Mouse (Mus musculus): ENCODE measurements around the gene Kcnj12.

Kcnj12 gene

GRCm38 (mm10) chr11:61022550-61023391, at the start of gene Kcnj12:
TSS of gene Kcnj12 (plus strand) at chr11:61022564.
- DNase-seq = no peak

- no peak for DNase-seq
These were observed 47.3 kb upstream of the Kcnj12 start for GRCm38 (mm10) chr11:60975097-60975496.

- DNase-seq = no peak
These were observed 46.1 kb upstream of the Kcnj12 start for GRCm38 (mm10) chr11:60976234-60976633.

GRCm38 (mm10) chr11:60976742-60977141, 45.6 kb upstream of the Kcnj12 start:
- DNase-seq = peak; percentile 71

- no peak for DNase-seq
These were observed 45.2 kb upstream of the Kcnj12 start for GRCm38 (mm10) chr11:60977153-60977552.

GRCm38 (mm10) chr11:60978658-60979057, 43.7 kb upstream of the Kcnj12 start:
- no peak for DNase-seq

- DNase-seq = no peak
These were observed 42.6 kb upstream of the Kcnj12 start for GRCm38 (mm10) chr11:60979788-60980187.

- no peak for DNase-seq
These were observed 40.5 kb upstream of the Kcnj12 start for GRCm38 (mm10) chr11:60981693-60982486.

GRCm38 (mm10) chr11:60984912-60985558, 37.3 kb upstream of the Kcnj12 start:
- no peak for DNase-seq

GRCm38 (mm10) chr11:60990428-60990827, 31.9 kb upstream of the Kcnj12 start:
- DNase-seq = no peak

- no peak for DNase-seq
These were observed 19.6 kb upstream of the Kcnj12 start for GRCm38 (mm10) chr11:61002736-61003135.

GRCm38 (mm10) chr11:61004046-61004445, 18.3 kb upstream of the Kcnj12 start:
- no peak for DNase-seq

- no peak for DNase-seq
These were observed 17.6 kb upstream of the Kcnj12 start for GRCm38 (mm10) chr11:61004781-61005180.

- no peak for DNase-seq
These were observed 17.0 kb upstream of the Kcnj12 start for GRCm38 (mm10) chr11:61005345-61005744.

GRCm38 (mm10) chr11:61011736-61012294, 10.5 kb upstream of the Kcnj12 start:
- peak; percentile 69 for DNase-seq

GRCm38 (mm10) chr11:61016866-61017398, 5.4 kb upstream of the Kcnj12 start:
- no peak for DNase-seq

GRCm38 (mm10) chr11:61021129-61021528, 1.2 kb upstream of the Kcnj12 start:
- DNase-seq = no peak

- DNase-seq = peak; percentile 11
These were observed 451 bp upstream of the Kcnj12 start for GRCm38 (mm10) chr11:61021676-61022549.

GRCm38 (mm10) chr11:61023416-61024200, 1.2 kb downstream of the Kcnj12 start:
- DNase-seq = no peak

GRCm38 (mm10) chr11:61024388-61024787, 2.0 kb downstream of the Kcnj12 start:
- DNase-seq = no peak

- no peak for DNase-seq
These were observed 2.6 kb downstream of the Kcnj12 start for GRCm38 (mm10) chr11:61024996-61025395.
